Mouse (Mus musculus): ENCODE measurements at regions not wholly inside any gene's neighbourhood (a gene's known extent, or its start where the extent isn't known, plus 50 kb on each side); places are given as distances from the start of the nearest gene placed in this dataset.

GRCm38 (mm10) chr12:56275556-56276242, 70.0 kb downstream of the Mbip start:
- peak; percentile 89 for ATAC-seq
- DNase-seq, result no peak
- H3K9ac ChIP-seq, result peak overlapping the region; percentile 7; the same call in 1 of the 2 replicates
- no peak overlapping the region for H3K27ac ChIP-seq (ENCODE audit: low read depth, low read length)
- H3K9me3 ChIP-seq (ENCODE audit: low read length), result no peaks in the 10 kb centered on the region
- no peak overlapping the region for H3K4me3 ChIP-seq (ENCODE audit: low read depth, low read length)
- TF ChIP-seq CTCF (IDR thresholded peaks at IDR 0.05; ENCODE audit: low read depth), result no peak
- no peaks in the 10 kb centered on the region for H3K27me3 ChIP-seq (ENCODE audit: insufficient read depth, low read length)
- no peak overlapping the region; the same call in 1 of the 2 replicates for H3K4me2 ChIP-seq (ENCODE audit: low read depth)
- H3K36me3 ChIP-seq (ENCODE audit: insufficient read depth), result no peaks in the 10 kb centered on the region
- WGBS, result 41% methylated on average over 17 of the region's 17 CpGs
- no peaks in the 10 kb centered on the region for H3K4me1 ChIP-seq (ENCODE audit: insufficient read depth)

- H3K4me1 ChIP-seq (ENCODE audit: insufficient read depth), result no peaks in the 10 kb centered on the region
- no peak for TF ChIP-seq CTCF (IDR thresholded peaks at IDR 0.05; ENCODE audit: low read depth)
- no peak overlapping the region for H3K4me3 ChIP-seq (ENCODE audit: low read depth, low read length)
- H3K9me3 ChIP-seq (ENCODE audit: low read length), result no peaks in the 10 kb centered on the region
- H3K36me3 ChIP-seq (ENCODE audit: insufficient read depth), result no peaks in the 10 kb centered on the region
- no peak overlapping the region for H3K27ac ChIP-seq (ENCODE audit: low read depth, low read length)
- no peak overlapping the region for H3K4me2 ChIP-seq (ENCODE audit: low read depth)
- no peak overlapping the region for H3K9ac ChIP-seq
- 70% methylated on average over 6 of the region's 6 CpGs for WGBS
- no peak for ATAC-seq
- no peak for DNase-seq
- H3K27me3 ChIP-seq (ENCODE audit: insufficient read depth, low read length), result no peaks in the 10 kb centered on the region
Measured at GRCm38 (mm10) chr12:56265049-56265448, 80.6 kb downstream of the Mbip start.

- no peak overlapping the region for H3K27ac ChIP-seq (ENCODE audit: low read depth, low read length)
- H3K27me3 ChIP-seq (ENCODE audit: insufficient read depth, low read length), result no peaks in the 10 kb centered on the region
- no peak overlapping the region for H3K4me3 ChIP-seq (ENCODE audit: low read depth, low read length)
- DNase-seq, result no peak
- no peaks in the 10 kb centered on the region for H3K4me1 ChIP-seq (ENCODE audit: insufficient read depth)
- no peaks in the 10 kb centered on the region for H3K9me3 ChIP-seq (ENCODE audit: low read length)
- H3K36me3 ChIP-seq (ENCODE audit: insufficient read depth), result no peaks in the 10 kb centered on the region
- no peak for ATAC-seq
- 81% methylated on average over 4 of the region's 4 CpGs for WGBS
- no peak overlapping the region for H3K9ac ChIP-seq
- TF ChIP-seq CTCF (IDR thresholded peaks at IDR 0.05; ENCODE audit: low read depth), result no peak
- no peak overlapping the region for H3K4me2 ChIP-seq (ENCODE audit: low read depth)
Measured at GRCm38 (mm10) chr12:56261471-56261870, 84.2 kb downstream of the Mbip start.

GRCm38 (mm10) chr12:56258401-56259050, 87.2 kb downstream of the Mbip start:
- H3K27me3 ChIP-seq (ENCODE audit: insufficient read depth, low read length), result no peaks in the 10 kb centered on the region
- no peak overlapping the region for H3K4me3 ChIP-seq (ENCODE audit: low read depth, low read length)
- peak; percentile 79 for ATAC-seq
- no peak overlapping the region for H3K9ac ChIP-seq
- H3K36me3 ChIP-seq (ENCODE audit: insufficient read depth), result no peaks in the 10 kb centered on the region
- WGBS, result 26% methylated on average over 14 of the region's 14 CpGs
- no peak for TF ChIP-seq CTCF (IDR thresholded peaks at IDR 0.05; ENCODE audit: low read depth)
- no peaks in the 10 kb centered on the region for H3K4me1 ChIP-seq (ENCODE audit: insufficient read depth)
- no peak overlapping the region for H3K4me2 ChIP-seq (ENCODE audit: low read depth)
- DNase-seq, result peak; percentile 44
- no peaks in the 10 kb centered on the region for H3K9me3 ChIP-seq (ENCODE audit: low read length)
- peak overlapping the region; percentile 16; the same call in 1 of the 2 replicates for H3K27ac ChIP-seq (ENCODE audit: low read depth, low read length)

- WGBS, result 89% methylated on average over 11 of the region's 11 CpGs
- Histone ChIP-seq H3K4me1 (ENCODE audit: insufficient read depth) (no peaks in the 10 kb centered on the region), H3K27me3 (ENCODE audit: insufficient read depth, low read length) (peaks cover 3% of the 10 kb centered on the region; the same call in 1 of the 2 replicates), H3K9ac (no peak overlapping the region), H3K4me2 (ENCODE audit: low read depth) (no peak overlapping the region), H3K36me3 (ENCODE audit: insufficient read depth) (no peaks in the 10 kb centered on the region), H3K4me3 (ENCODE audit: low read depth, low read length) (no peak overlapping the region), H3K9me3 (ENCODE audit: low read length) (no peaks in the 10 kb centered on the region), H3K27ac (ENCODE audit: low read depth, low read length) (no peak overlapping the region)
- ATAC-seq, result no peak
- no peak for DNase-seq
- TF ChIP-seq CTCF (IDR thresholded peaks at IDR 0.05; ENCODE audit: low read depth), result no peak
Measured at GRCm38 (mm10) chr12:56256243-56256881, 89.3 kb downstream of the Mbip start.

- TF ChIP-seq CTCF (IDR thresholded peaks at IDR 0.05; ENCODE audit: low read depth), result no peak
- ATAC-seq, result no peak
- DNase-seq, result no peak
- peaks cover 3% of the 10 kb centered on the region; the same call in 1 of the 2 replicates for H3K27me3 ChIP-seq (ENCODE audit: insufficient read depth, low read length)
- H3K27ac ChIP-seq (ENCODE audit: low read depth, low read length), result no peak overlapping the region
- 29% methylated on average over 7 of the region's 7 CpGs for WGBS
- no peak overlapping the region for H3K4me3 ChIP-seq (ENCODE audit: low read depth, low read length)
- H3K36me3 ChIP-seq (ENCODE audit: insufficient read depth), result no peaks in the 10 kb centered on the region
- H3K4me1 ChIP-seq (ENCODE audit: insufficient read depth), result no peaks in the 10 kb centered on the region
- H3K9ac ChIP-seq, result no peak overlapping the region
- no peak overlapping the region for H3K4me2 ChIP-seq (ENCODE audit: low read depth)
- no peaks in the 10 kb centered on the region for H3K9me3 ChIP-seq (ENCODE audit: low read length)
Measured at GRCm38 (mm10) chr12:56252612-56253444, 92.9 kb downstream of the Mbip start.

Measured in forebrain, postnatal 0 days (tissue).